Mouse (Mus musculus) E14TG2a.4 (cell line): Measurements from ENCODE around the gene Yif1a.

Experiments used
- CTCF ChIP-seq: conservative IDR thresholded peaks from 2 replicates; pipeline ENCODE4 v1.5.1; 2014; ENCODE audit warnings: low read length
- NANOG ChIP-seq: IDR thresholded peaks from 2 replicates; pipeline ENCODE4 v1.6.1; 2014; ENCODE audit warnings: borderline replicate concordance, low read length, mixed read lengths

DNA sequence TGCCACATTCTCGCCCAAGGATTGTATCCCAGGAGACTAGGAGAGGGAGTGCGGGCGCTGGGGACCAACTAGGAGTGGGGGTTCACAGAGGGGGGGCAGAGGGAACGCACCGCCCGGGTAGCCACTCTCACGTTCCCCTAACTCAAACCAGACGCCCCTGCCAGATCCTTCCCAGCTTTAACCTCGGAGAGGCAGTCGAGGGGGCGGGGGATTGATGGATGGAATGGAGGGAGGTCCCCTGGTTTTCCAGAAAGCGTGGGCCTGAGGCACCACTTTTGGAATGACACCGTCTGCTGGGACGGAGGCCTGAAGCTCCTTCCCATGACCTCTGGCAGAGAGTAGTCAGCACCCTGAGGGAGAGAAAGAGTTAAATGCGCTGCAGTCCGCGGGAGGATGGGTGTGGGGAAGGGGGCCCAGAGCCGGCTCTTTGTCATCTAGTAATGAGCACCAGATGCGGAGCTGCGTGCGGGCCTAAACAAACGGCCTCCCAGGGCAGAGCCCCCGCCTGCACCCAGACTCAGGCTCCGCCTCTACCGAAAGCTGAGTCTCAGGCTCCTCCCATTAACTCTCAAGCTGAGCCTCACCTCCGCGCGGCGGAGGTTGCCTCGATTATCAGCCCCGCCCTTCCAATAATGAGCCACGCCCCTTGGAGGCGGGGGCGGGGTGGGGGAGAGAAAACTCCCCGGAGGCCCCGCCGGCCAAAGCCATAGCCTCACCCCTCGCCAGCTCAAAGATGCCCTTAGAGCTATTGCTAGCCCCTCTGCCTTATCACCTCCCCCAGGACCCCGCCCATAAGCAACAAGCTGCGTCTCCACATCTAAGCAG lies 16.6 kb upstream of the Yif1a start:
- TF ChIP-seq CTCF (no peak), NANOG (no peak)
